Mouse (Mus musculus): Measurements from ENCODE around the gene Apoa5.
"Not testable (repeated sequence)": the region's sequence is repeated elsewhere in the genome, so short reads cannot be mapped to it uniquely, and the experiment has no call there.

Gene Apoa5

GRCm38 (mm10) chr9:46269125-46269524 lies 692 bp downstream of the Apoa5 start:
- DNase-seq = no peak

- DNase-seq = no peak
Measured at GRCm38 (mm10) chr9:46270782-46271181, 2.3 kb downstream of the Apoa5 start.

GRCm38 (mm10) chr9:46272070-46272469 lies 3.6 kb downstream of the Apoa5 start:
- no peak for DNase-seq

GRCm38 (mm10) chr9:46272677-46273454 lies 4.4 kb downstream of the Apoa5 start, which contains the start of gene Zpr1:
Gene Zpr1, plus strand, starts transcription at chr9:46273064.
- DNase-seq = peak; percentile 90

- DNase-seq = no peak
Measured at GRCm38 (mm10) chr9:46274494-46274893, 6.1 kb downstream of the Apoa5 start.

GRCm38 (mm10) chr9:46282631-46283436 lies 14.4 kb downstream of the Apoa5 start, which contains the start of gene Bud13:
Gene Bud13, plus strand, starts transcription at chr9:46283008.
- DNase-seq = peak; percentile 95

GRCm38 (mm10) chr9:46298381-46298780 lies 29.9 kb downstream of the Apoa5 start:
- no peak for DNase-seq

- DNase-seq = peak; percentile 43
Measured at GRCm38 (mm10) chr9:46302142-46302541, 33.7 kb downstream of the Apoa5 start.

- peak; percentile 18 for DNase-seq
Measured at GRCm38 (mm10) chr9:46309121-46309520, 40.7 kb downstream of the Apoa5 start.

GRCm38 (mm10) chr9:46314507-46314906 lies 46.1 kb downstream of the Apoa5 start:
- peak; percentile 67 for DNase-seq

- DNase-seq = no peak
Measured at GRCm38 (mm10) chr9:46314921-46315320, 46.5 kb downstream of the Apoa5 start.

- DNase-seq = no peak
Measured at GRCm38 (mm10) chr9:46315807-46316365, 47.5 kb downstream of the Apoa5 start.

- DNase-seq = no peak
Measured at GRCm38 (mm10) chr9:46316388-46316787, 48.0 kb downstream of the Apoa5 start.

- DNase-seq = no peak
Measured at GRCm38 (mm10) chr9:46316909-46317308, 48.5 kb downstream of the Apoa5 start.

GRCm38 (mm10) chr9:46317957-46318356 lies 49.5 kb downstream of the Apoa5 start:
- no peak for DNase-seq

- not testable (repeated sequence) for DNase-seq
Measured at GRCm38 (mm10) chr9:46319886-46320285, 51.5 kb downstream of the Apoa5 start, which contains the start of gene 4931429L15Rik. Gene 4931429L15Rik, minus strand, starts transcription at chr9:46319986.

- no peak for DNase-seq
Measured at GRCm38 (mm10) chr9:46320461-46320860, 52.0 kb downstream of the Apoa5 start.

All from kidney, adult 18-20 months (tissue).